Mouse (Mus musculus) bone marrow macrophage, adult 2 months (primary cell): ENCODE measurements around the gene Brinp2.

ENCODE experiments used
- CTCF ChIP-seq: IDR thresholded peaks from 2 replicates; pipeline ENCODE4 v1.5.1; 2012; ENCODE audit warnings: low read depth, mild to moderate bottlenecking, low read length, moderate library complexity
- POLR2A ChIP-seq: IDR thresholded peaks from 2 replicates; pipeline ENCODE4 v1.6.1; 2012; ENCODE audit warnings: mild to moderate bottlenecking, low read depth, low read length, borderline replicate concordance

GRCm38 (mm10) chr1:158218294-158218693, 137.8 kb downstream of the Brinp2 start:
- TF ChIP-seq POLR2A (no peak), CTCF (no peak)
